Mouse (Mus musculus) kidney, postnatal 0 days (tissue): Measurements from ENCODE around the gene Adprm. TPM values are rescaled to one million over a fixed set of nuclear protein-coding genes. Genes with fewer than 3 reads are reported as not detected.

Experiments
- ATAC-seq: fragments of 200-750 bp; cut with Nextera tagmentation; replicated peaks from 2 replicates; pipeline ENCODE4 v1.8.0; 2017; ENCODE audit warnings: low read depth, moderate number of reproducible peaks, moderate TSS enrichment, moderate library complexity; ENCODE audit not compliant: low FRiP score
- DNase-seq: peaks from one replicate; pipeline ENCODE4 v3.0.0-alpha.2; 2016; ENCODE audit warnings: low spot score
- H3K27ac ChIP-seq: fragments of 300-500 bp; sonication (generic); 2 replicates; pipeline ENCODE4 v1.5.1; 2014; ENCODE audit warnings: mild to moderate bottlenecking
- H3K27me3 ChIP-seq: fragments of 300-500 bp; sonication (generic); 2 replicates; pipeline ENCODE4 v1.6.1; 2014; ENCODE audit warnings: low read length, mixed read lengths; ENCODE audit not compliant: insufficient read depth
- H3K36me3 ChIP-seq: fragments of 300-500 bp; sonication (generic); 2 replicates; pipeline ENCODE4 v1.6.1; 2014; ENCODE audit warnings: low read length, mixed read lengths; ENCODE audit not compliant: insufficient read depth
- H3K4me1 ChIP-seq: fragments of 300-500 bp; sonication (generic); replicated peaks from 2 replicates; pipeline ENCODE4 v1.6.1; 2014; ENCODE audit warnings: antibody characterized with exemption, low read length, mixed read lengths; ENCODE audit not compliant: insufficient read depth
- H3K4me2 ChIP-seq: fragments of 300-500 bp; sonication (generic); 2 replicates; pipeline ENCODE4 v1.6.1; 2014; ENCODE audit warnings: mild to moderate bottlenecking, low read length, moderate library complexity, mixed read lengths
- H3K4me3 ChIP-seq: fragments of 300-500 bp; sonication (generic); replicated peaks from 2 replicates; pipeline ENCODE4 v1.5.1; 2014; ENCODE audit warnings: low read depth, low read length
- H3K9ac ChIP-seq: fragments of 300-500 bp; sonication (generic); 2 replicates; pipeline ENCODE4 v1.6.1; 2014; ENCODE audit warnings: low read depth, low read length
- H3K9me3 ChIP-seq: fragments of 300-500 bp; sonication (generic); replicated peaks from 2 replicates; pipeline ENCODE4 v1.6.1; 2016; ENCODE audit warnings: low read length, inconsistent platforms, mixed read lengths
- CTCF ChIP-seq: IDR thresholded peaks from 2 replicates; pipeline ENCODE4 v1.5.1; 2016; ENCODE audit warnings: antibody characterized with exemption, low read depth, mild to moderate bottlenecking, moderate library complexity
- WGBS: fragments of 180-500 bp; shearing (Covaris S2); extraction: QIAGEN DNeasy Blood & Tissue Kit; methylation state at CpG from one replicate; pipeline ENCODE4 v1.1.7; 2014; 5-methylcytosine and 5-hydroxymethylcytosine counted together
- polyA plus RNA-seq: library from polyadenylated mRNA; unstranded; fragments of >200 nt; fragmentation: Nextera tagmentation; extraction: Ambion mirVana; gene quantifications from 2 replicates; pipeline ENCODE4 v1.2.1, GENCODE M21; 2015

The Adprm gene
- polyA plus RNA-seq, 1 experiment from 2014 or later: 29.5 TPM

GRCm38 (mm10) chr11:67022354-67023115 lies 29.9 kb downstream of the Adprm start:
- 91% methylated on average over 13 of the region's 13 CpGs for WGBS
- Histone ChIP-seq H3K4me3 (no peak overlapping the region), H3K4me1 (0 out of 2 replicates have a peak, but pooled peaks cover 3% of the 10 kb centered on the region), H3K36me3 (no peaks in the 10 kb centered on the region), H3K27me3 (no peaks in the 10 kb centered on the region), H3K9me3 (no peaks in the 10 kb centered on the region), H3K9ac (no peak overlapping the region), H3K27ac (no peak overlapping the region), H3K4me2 (no peak overlapping the region)
- peak; percentile 60 for TF ChIP-seq CTCF
- peak; percentile 12 for DNase-seq
- ATAC-seq: no peak

- Histone ChIP-seq H3K9ac (no peak overlapping the region), H3K4me3 (no peak overlapping the region), H3K4me2 (peak overlapping the region; percentile 35), H3K4me1 (0 out of 2 replicates have a peak, but pooled peaks cover 3% of the 10 kb centered on the region), H3K36me3 (no peaks in the 10 kb centered on the region), H3K9me3 (no peaks in the 10 kb centered on the region), H3K27me3 (no peaks in the 10 kb centered on the region), H3K27ac (no peak overlapping the region)
- peak; percentile 82 for TF ChIP-seq CTCF
- WGBS: 3% methylated on average over 12 of the region's 12 CpGs
- ATAC-seq (no peak), DNase-seq (peak; percentile 80)
Observed at GRCm38 (mm10) chr11:67020948-67021347, 31.4 kb downstream of the Adprm start.

GRCm38 (mm10) chr11:67019711-67020475 lies 32.5 kb downstream of the Adprm start:
- no peak overlapping the region for H3K4me2 ChIP-seq
- WGBS: 67% methylated on average over 7 of the region's 7 CpGs
- no peak for DNase-seq
- H3K9me3 ChIP-seq: no peaks in the 10 kb centered on the region
- no peaks in the 10 kb centered on the region for H3K36me3 ChIP-seq
- H3K27ac ChIP-seq: no peak overlapping the region
- H3K27me3 ChIP-seq: no peaks in the 10 kb centered on the region
- no peak for TF ChIP-seq CTCF
- no peaks in the 10 kb centered on the region for H3K4me1 ChIP-seq
- no peak overlapping the region for H3K4me3 ChIP-seq
- no peak for ATAC-seq
- H3K9ac ChIP-seq: no peak overlapping the region

DNA sequence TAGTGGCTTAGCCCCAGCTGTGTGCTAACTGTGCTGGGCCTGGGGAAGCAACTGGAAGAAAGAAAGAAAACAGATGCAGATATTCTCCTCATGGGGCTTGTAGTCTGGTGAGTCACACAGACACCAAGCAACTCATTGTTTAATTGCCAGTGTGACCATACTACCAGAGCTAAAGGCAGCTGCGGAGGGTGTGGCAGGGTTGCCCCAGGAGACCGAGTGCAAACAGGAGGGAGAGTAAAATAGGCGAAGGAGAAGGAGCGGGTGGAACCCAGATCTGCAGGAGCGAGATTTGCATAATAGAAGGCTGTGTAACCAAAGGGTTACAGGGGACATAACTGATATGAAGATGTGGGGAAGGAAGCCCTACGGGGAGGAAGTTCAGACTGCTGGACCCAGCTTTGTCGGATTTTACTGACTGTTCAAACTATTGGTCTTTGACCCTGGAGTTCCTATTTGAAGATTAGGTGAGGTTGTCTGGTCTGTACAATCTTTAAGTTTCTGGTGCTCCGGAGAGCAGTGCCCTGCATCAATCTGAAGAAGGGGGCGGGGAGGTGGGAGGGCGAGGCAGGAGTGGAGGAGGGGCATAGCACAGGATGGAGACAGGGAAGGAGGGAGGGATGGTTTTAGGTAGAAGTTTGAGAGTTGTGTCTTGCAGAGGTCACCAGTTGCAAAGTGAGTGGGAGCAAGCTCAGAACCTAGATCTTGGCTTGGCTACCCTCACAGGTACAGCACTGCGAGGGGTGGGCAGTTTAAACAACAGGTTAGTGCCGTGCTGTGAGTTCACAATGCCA lies 34.4 kb downstream of the Adprm start:
- ATAC-seq (no peak), DNase-seq (no peak)
- no peak overlapping the region for H3K9ac ChIP-seq
- H3K36me3 ChIP-seq: no peaks in the 10 kb centered on the region
- no peaks in the 10 kb centered on the region for H3K27me3 ChIP-seq
- no peaks in the 10 kb centered on the region for H3K4me1 ChIP-seq
- no peaks in the 10 kb centered on the region for H3K9me3 ChIP-seq
- H3K4me3 ChIP-seq: no peak overlapping the region
- WGBS: 14% methylated on average over 12 of the region's 12 CpGs
- no peak overlapping the region for H3K27ac ChIP-seq
- H3K4me2 ChIP-seq: no peak overlapping the region
- no peak for TF ChIP-seq CTCF

DNA sequence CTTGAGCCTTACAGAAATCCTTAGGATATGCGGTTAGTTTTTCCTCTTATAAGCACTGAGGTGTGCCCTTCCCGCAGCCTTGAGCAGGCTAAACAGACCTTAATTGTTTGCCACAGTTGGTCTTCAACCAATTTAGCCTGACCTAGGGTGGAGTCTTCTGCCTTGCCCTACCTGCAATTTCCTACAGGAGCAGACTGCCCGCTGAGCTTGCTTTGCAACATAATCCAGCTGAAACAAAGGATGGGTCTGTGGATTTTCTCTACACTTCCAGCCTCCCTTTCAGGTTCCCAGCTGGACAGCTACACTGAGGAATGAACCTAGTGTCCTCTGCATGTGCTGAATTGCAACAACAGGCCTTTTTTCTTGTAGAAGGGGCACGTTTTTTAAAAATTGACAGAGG lies 40.8 kb downstream of the Adprm start:
- WGBS: 48% methylated on average over 4 of the region's 4 CpGs
- ATAC-seq (no peak), DNase-seq (no peak)
- H3K4me1 ChIP-seq: no peaks in the 10 kb centered on the region
- no peaks in the 10 kb centered on the region for H3K9me3 ChIP-seq
- no peak overlapping the region for H3K9ac ChIP-seq
- H3K4me3 ChIP-seq: no peak overlapping the region
- no peaks in the 10 kb centered on the region for H3K36me3 ChIP-seq
- H3K27me3 ChIP-seq: no peaks in the 10 kb centered on the region
- H3K27ac ChIP-seq: no peak overlapping the region
- TF ChIP-seq CTCF: no peak
- H3K4me2 ChIP-seq: no peak overlapping the region

DNA sequence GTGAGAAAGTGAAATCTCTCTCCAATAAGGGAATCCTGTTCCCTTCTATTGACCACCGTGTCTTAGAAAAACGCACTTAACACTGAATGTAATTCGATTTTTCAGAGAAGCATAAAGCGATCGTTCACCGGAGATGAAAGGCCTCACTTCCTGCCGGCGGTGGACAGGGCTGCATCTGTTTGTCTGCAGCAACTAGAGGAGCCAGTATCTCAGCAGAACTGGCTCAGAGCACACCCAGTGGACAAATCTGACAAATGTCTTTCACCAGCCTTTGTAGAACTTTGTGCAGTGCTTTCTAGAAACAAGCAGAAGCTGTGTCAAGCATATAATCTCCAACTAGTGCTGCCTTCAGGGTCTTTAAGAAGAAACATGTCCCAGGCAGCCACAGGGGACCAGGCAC lies 42.0 kb downstream of the Adprm start:
- Histone ChIP-seq H3K27ac (no peak overlapping the region), H3K4me3 (no peak overlapping the region), H3K9ac (no peak overlapping the region), H3K9me3 (no peaks in the 10 kb centered on the region), H3K4me1 (no peaks in the 10 kb centered on the region), H3K36me3 (no peaks in the 10 kb centered on the region), H3K27me3 (no peaks in the 10 kb centered on the region), H3K4me2 (no peak overlapping the region)
- ATAC-seq: no peak
- WGBS: 1% methylated on average over 8 of the region's 8 CpGs
- DNase-seq: peak; percentile 68
- peak; percentile 45; the same call in 1 of the 2 replicates for TF ChIP-seq CTCF
